Mouse (Mus musculus) midbrain, postnatal 0 days (tissue): ENCODE results near the gene Klkb1. TPM values are rescaled to one million over a fixed set of nuclear protein-coding genes. Genes with fewer than 3 reads are reported as not detected.

ENCODE experiments used
- ATAC-seq: fragments of 200-750 bp; cut with Nextera tagmentation; 2 replicates; pipeline ENCODE4 v1.8.0; 2017; ENCODE audit warnings: moderate number of reproducible peaks, mild to moderate bottlenecking, moderate TSS enrichment, moderate library complexity; ENCODE audit not compliant: low FRiP score
- DNase-seq: peaks from one replicate; pipeline ENCODE4 v3.0.0-alpha.2; 2015; ENCODE audit warnings: low spot score
- H3K27ac ChIP-seq: fragments of 300-500 bp; sonication (generic); 2 replicates; pipeline ENCODE4 v1.5.1; 2014; ENCODE audit warnings: low read depth, mild to moderate bottlenecking, low read length, mixed read lengths
- H3K27me3 ChIP-seq: fragments of 300-500 bp; sonication (generic); 2 replicates; pipeline ENCODE4 v1.6.1; 2014; ENCODE audit warnings: low read length, control low read depth, mixed read lengths; ENCODE audit not compliant: insufficient read depth
- H3K36me3 ChIP-seq: fragments of 300-500 bp; sonication (generic); 2 replicates; pipeline ENCODE4 v1.6.1; 2014; ENCODE audit warnings: low read length, control low read depth, mixed read lengths; ENCODE audit not compliant: insufficient read depth
- H3K4me1 ChIP-seq: fragments of 300-500 bp; sonication (generic); 2 replicates; pipeline ENCODE4 v1.6.1; 2014; ENCODE audit warnings: mild to moderate bottlenecking, control low read depth, antibody characterized with exemption, low read length, mixed read lengths; ENCODE audit not compliant: insufficient read depth
- H3K4me2 ChIP-seq: fragments of 300-500 bp; sonication (generic); 2 replicates; pipeline ENCODE4 v1.6.1; 2014; ENCODE audit warnings: low read depth, mild to moderate bottlenecking, low read length, mixed read lengths; ENCODE audit not compliant: poor library complexity, severe bottlenecking
- H3K4me3 ChIP-seq: fragments of 300-500 bp; sonication (generic); 2 replicates; pipeline ENCODE4 v1.5.1; 2014; ENCODE audit warnings: low read depth, mild to moderate bottlenecking, low read length, moderate library complexity
- H3K9ac ChIP-seq: fragments of 300-500 bp; sonication (generic); replicated peaks from 2 replicates; pipeline ENCODE4 v1.6.1; 2014; ENCODE audit warnings: mild to moderate bottlenecking, low read length, moderate library complexity, mixed read lengths; ENCODE audit not compliant: poor library complexity, severe bottlenecking
- H3K9me3 ChIP-seq: fragments of 300-500 bp; sonication (generic); 2 replicates; pipeline ENCODE4 v1.6.1; 2016; ENCODE audit warnings: low read length, control low read depth
- CTCF ChIP-seq: IDR thresholded peaks from 2 replicates; pipeline ENCODE4 v1.5.1; 2016; ENCODE audit warnings: antibody characterized with exemption, mild to moderate bottlenecking
- WGBS: fragments of 180-500 bp; shearing (Covaris S2); extraction: QIAGEN DNeasy Blood & Tissue Kit; methylation state at CpG from one replicate; pipeline ENCODE4 v1.1.7; 2014; 5-methylcytosine and 5-hydroxymethylcytosine counted together
- polyA plus RNA-seq: library from polyadenylated mRNA; unstranded; fragments of >200 nt; fragmentation: Nextera tagmentation; extraction: Ambion mirVana; gene quantifications from 2 replicates; pipeline ENCODE4 v1.2.1, GENCODE M21; 2015
- total RNA-seq: library from RNA; depleted of rRNA; stranded (reverse); fragments of >200 nt; gene quantifications from 2 replicates; pipeline ENCODE4 v1.2.3, GENCODE M21; 2014

The Klkb1 gene
- total and polyA plus RNA-seq, 2 experiments from 2014 or later: under 0.01 to 0.04 TPM

DNA sequence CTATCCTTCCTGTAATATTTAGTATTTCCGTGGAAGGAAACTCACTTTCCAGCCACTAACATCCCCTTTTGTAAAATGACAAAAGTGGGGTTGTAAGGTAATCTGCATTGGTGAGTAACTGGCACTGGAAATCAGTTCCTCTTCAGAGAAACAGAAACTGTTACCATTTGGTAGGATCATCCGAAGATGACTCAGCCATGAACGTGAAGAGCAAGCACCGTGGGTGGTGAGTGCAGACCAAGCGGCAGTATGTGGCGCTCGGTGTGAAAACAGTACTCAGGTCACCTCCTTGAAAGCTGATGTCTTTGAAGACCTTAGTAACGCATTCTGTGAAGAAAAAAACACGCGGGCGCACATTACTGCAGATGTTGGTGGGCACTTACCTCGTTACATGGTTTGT lies 39.6 kb downstream of the Klkb1 start:
- no peak overlapping the region for H3K4me2 ChIP-seq
- H3K27ac ChIP-seq: no peak overlapping the region
- H3K9ac ChIP-seq: no peak overlapping the region
- H3K27me3 ChIP-seq: no peaks in the 10 kb centered on the region
- TF ChIP-seq CTCF: no peak
- DNase-seq (no peak), ATAC-seq (no peak)
- H3K9me3 ChIP-seq: no peaks in the 10 kb centered on the region
- no peaks in the 10 kb centered on the region for H3K36me3 ChIP-seq
- 90% methylated on average over 12 of the region's 12 CpGs for WGBS
- no peaks in the 10 kb centered on the region for H3K4me1 ChIP-seq
- no peak overlapping the region for H3K4me3 ChIP-seq

DNA sequence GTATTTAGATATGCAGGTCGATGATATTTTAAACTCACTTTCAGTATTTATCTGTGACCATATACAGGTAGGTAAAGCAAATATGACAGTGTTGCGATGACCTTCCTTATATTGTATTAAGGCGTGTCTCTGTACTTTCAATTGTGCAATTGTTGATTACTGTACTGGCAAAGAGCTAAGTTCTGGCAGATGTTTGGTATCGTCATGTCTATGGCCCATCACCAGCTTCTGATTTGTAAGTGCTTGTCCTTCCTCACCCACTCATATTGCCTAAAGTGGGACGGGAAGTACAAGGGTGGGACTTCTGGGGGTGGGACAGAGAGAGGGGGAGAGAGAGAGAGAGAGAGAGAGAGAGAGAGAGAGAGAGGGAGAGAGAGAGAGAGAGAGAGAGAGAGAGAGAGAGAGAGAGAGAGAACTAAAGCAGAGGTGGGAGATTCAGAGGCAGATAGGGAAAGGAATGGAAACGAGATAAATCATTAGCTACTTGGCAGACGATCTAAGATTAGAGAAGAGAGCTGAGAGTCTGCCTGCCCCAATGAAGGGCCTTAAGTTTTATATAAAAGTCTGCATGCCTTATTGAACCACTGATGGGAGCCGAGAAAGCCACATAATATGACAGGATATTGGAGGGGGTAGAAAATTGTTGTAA lies 40.3 kb downstream of the Klkb1 start:
- no peaks in the 10 kb centered on the region for H3K4me1 ChIP-seq
- H3K36me3 ChIP-seq: no peaks in the 10 kb centered on the region
- ATAC-seq: no peak
- H3K9me3 ChIP-seq: no peaks in the 10 kb centered on the region
- no peak overlapping the region for H3K27ac ChIP-seq
- no peaks in the 10 kb centered on the region for H3K27me3 ChIP-seq
- WGBS: 88% methylated on average over 8 of the region's 8 CpGs
- H3K4me3 ChIP-seq: no peak overlapping the region
- H3K9ac ChIP-seq: no peak overlapping the region
- no peak overlapping the region for H3K4me2 ChIP-seq
- no peak for DNase-seq
- TF ChIP-seq CTCF: no peak

DNA sequence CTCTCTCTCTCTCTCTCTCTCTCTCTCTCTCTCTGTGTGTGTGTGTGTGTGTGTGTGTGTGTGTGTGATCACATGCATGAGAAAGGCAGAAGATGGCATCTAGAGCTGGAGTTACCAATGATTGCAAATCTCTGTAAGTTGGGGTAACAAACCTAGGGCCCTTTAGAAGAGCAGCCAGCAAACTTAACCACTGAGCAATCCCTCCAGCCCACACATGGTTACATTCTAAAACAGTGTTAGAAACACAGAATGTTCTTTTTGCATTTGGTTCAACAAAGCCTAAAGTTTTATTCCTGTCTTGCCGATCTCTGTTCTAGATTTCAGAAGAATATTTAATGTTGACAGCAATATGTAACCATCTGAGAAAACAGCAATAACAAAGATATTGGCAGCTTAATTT lies 41.1 kb downstream of the Klkb1 start:
- Histone ChIP-seq H3K4me3 (no peak overlapping the region), H3K27ac (no peak overlapping the region), H3K4me1 (no peaks in the 10 kb centered on the region), H3K9me3 (no peaks in the 10 kb centered on the region), H3K4me2 (no peak overlapping the region), H3K27me3 (no peaks in the 10 kb centered on the region), H3K9ac (no peak overlapping the region), H3K36me3 (no peaks in the 10 kb centered on the region)
- ATAC-seq (no peak), DNase-seq (no peak)
- 91% methylated on average over 1 of the region's 1 CpGs for WGBS
- no peak for TF ChIP-seq CTCF

DNA sequence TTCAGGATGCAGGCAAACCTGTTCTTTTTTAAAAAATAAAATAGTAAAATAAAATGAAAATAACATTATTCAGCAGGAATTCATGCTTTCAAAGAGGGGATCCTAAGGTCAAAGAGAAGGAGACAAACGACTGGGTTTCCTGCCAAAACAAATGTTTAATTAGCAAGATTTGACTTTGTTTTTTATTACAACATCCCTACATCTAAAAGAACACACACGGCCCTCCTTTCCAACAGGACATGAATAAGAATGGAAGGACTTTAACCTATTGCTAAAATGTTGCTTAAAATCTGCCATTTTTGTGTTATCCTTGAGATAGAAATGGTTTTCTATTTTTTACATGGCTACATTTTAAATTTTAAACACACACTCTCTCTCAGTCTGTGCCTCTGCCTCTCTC lies 41.5 kb downstream of the Klkb1 start:
- H3K4me1 ChIP-seq: no peaks in the 10 kb centered on the region
- no peak overlapping the region for H3K4me2 ChIP-seq
- 62% methylated on average over 2 of the region's 2 CpGs for WGBS
- H3K36me3 ChIP-seq: no peaks in the 10 kb centered on the region
- TF ChIP-seq CTCF: no peak
- H3K27me3 ChIP-seq: no peaks in the 10 kb centered on the region
- ATAC-seq: no peak
- no peak overlapping the region for H3K9ac ChIP-seq
- no peaks in the 10 kb centered on the region for H3K9me3 ChIP-seq
- H3K27ac ChIP-seq: no peak overlapping the region
- DNase-seq: no peak
- H3K4me3 ChIP-seq: no peak overlapping the region

DNA sequence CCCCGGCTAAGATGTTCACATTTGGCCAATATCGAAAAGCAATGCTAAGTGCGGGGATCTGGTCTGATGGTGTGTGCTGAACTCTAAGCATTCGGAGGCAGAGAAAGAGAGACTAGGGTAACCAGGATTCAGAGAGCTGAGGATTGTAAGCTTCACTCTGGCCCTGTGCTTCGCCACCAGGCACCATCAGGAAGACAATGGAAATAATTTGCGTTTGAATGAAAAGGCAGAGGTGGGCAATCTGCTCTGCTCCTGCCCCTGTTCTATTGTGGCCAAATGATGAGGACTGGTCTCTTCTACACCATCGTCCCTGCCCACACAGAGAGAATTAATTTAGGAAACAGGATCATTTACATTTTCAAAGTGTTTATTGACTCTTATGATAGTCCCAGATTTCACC lies 48.4 kb downstream of the Klkb1 start:
- Histone ChIP-seq H3K27me3 (no peaks in the 10 kb centered on the region), H3K4me2 (no peak overlapping the region), H3K4me1 (no peaks in the 10 kb centered on the region), H3K9ac (no peak overlapping the region), H3K27ac (no peak overlapping the region), H3K4me3 (no peak overlapping the region), H3K36me3 (no peaks in the 10 kb centered on the region), H3K9me3 (no peaks in the 10 kb centered on the region)
- no peak for TF ChIP-seq CTCF
- 40% methylated on average over 7 of the region's 7 CpGs for WGBS
- ATAC-seq: no peak
- no peak for DNase-seq

DNA sequence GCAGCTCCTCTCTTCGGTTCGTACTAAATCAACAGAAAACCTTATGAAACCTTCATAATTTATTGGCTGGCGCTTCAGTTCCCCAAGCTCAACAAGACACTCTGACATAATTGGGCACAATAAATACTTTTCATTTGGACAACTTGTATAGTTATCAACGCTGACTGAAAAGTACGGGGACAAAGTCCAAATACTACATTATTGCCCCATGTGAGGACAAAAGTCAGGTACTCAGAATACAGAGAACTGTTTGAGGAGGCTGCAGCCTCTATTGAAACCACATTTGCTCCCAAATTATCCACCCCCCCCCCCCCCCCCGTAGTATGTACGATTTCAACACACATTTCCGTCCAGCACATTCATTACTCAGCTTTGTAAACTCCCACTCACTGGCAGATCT lies 55.3 kb downstream of the Klkb1 start:
- no peaks in the 10 kb centered on the region for H3K27me3 ChIP-seq
- DNase-seq (no peak), ATAC-seq (no peak)
- no peak overlapping the region for H3K9ac ChIP-seq
- H3K4me1 ChIP-seq: no peaks in the 10 kb centered on the region
- no peaks in the 10 kb centered on the region for H3K9me3 ChIP-seq
- H3K4me3 ChIP-seq: no peak overlapping the region
- WGBS: 89% methylated on average over 8 of the region's 8 CpGs
- no peak for TF ChIP-seq CTCF
- no peaks in the 10 kb centered on the region for H3K36me3 ChIP-seq
- H3K4me2 ChIP-seq: no peak overlapping the region
- H3K27ac ChIP-seq: no peak overlapping the region
